Mouse (Mus musculus): ENCODE results near the gene Trip13. TPM values are rescaled to one million over a fixed set of nuclear protein-coding genes. Genes with fewer than 3 reads are reported as not detected.

Trip13 gene
- total and polyA plus RNA-seq, 3 experiments = 42.3 to 94.5 (median 93.2) TPM

GRCm38 (mm10) chr13:73963551-73963950 lies 26.0 kb upstream of the Trip13 start, which contains the start of gene Zdhhc11:
Gene Zdhhc11 (plus strand): TSS chr13:73963851.
- TF ChIP-seq E2F4 (IDR thresholded peaks at IDR 0.05; ENCODE audit: insufficient replicate concordance, low read depth, low read length) (no peak), ZNF384 (IDR thresholded peaks at IDR 0.05; ENCODE audit: low read depth, low read length) (no peak), IRF4 (IDR thresholded peaks at IDR 0.05; ENCODE audit: low read depth, low read length) (no peak)
- in situ Hi-C loops (cut with MboI; ENCODE audit: low pct_ligation_motif_present, low pct_unique_long_range_greater_than_20kb, low sequenced_read_pairs) = no loop called here
- no peaks in the 10 kb centered on the region for H3K79me2 ChIP-seq (replicated peaks; ENCODE audit: control insufficient read depth, extremely low read depth, insufficient read depth, poor library complexity, severe bottlenecking)
- H3K4me2 ChIP-seq (ENCODE audit: insufficient read depth, low read depth, poor library complexity, severe bottlenecking) = no peak within 1 kb of the TSS
- H3K4me1 ChIP-seq (ENCODE audit: control insufficient read depth in 1 of 2, insufficient read depth in 2 of 2) = no peaks in the 10 kb centered on the region
- H3K9me3 ChIP-seq (replicated peaks; ENCODE audit: low read length) = no peaks in the 10 kb centered on the region
- H3K4me3 ChIP-seq (replicated peaks in 1 of 3; ENCODE audit: low read depth in 2 of 3, low read length in 2 of 3, poor library complexity in 1 of 3) = no peak within 1 kb of the TSS
- dilution Hi-C loops (cut with MboI; ENCODE audit: extremely low pct_ligation_motif_present, extremely low pct_unique_long_range_greater_than_20kb, low sequenced_read_pairs) = no loop called here
- H3K36me3 ChIP-seq (replicated peaks in 1 of 2; ENCODE audit: control insufficient read depth in 1 of 2, insufficient read depth in 1 of 2, low read length in 1 of 2) = peaks cover 33 to 43% of the 10 kb centered on the region in 2 experiments
- H3K27me3 ChIP-seq (replicated peaks) = no peaks in the 10 kb centered on the region
- no peak for DNase-seq (ENCODE audit: extremely low read depth)
- no peak within 1 kb of the TSS for H3K27ac ChIP-seq (ENCODE audit: insufficient read depth, low read depth)
- H3K9ac ChIP-seq (ENCODE audit: insufficient read depth, low read depth) = no peak within 1 kb of the TSS

- TF ChIP-seq MAFK (IDR thresholded peaks at IDR 0.05; ENCODE audit: insufficient replicate concordance, low read length) = no peak
- in situ Hi-C loops (cut with MboI; ENCODE audit: low pct_ligation_motif_present, low pct_unique_long_range_greater_than_20kb, low sequenced_read_pairs) (no loop called here), dilution Hi-C loops (cut with MboI; ENCODE audit: extremely low pct_ligation_motif_present, extremely low pct_unique_long_range_greater_than_20kb, low sequenced_read_pairs) (no loop called here)
- Histone ChIP-seq H3K4me1 (ENCODE audit: control insufficient read depth in 1 of 2, insufficient read depth in 2 of 2) (no peaks in the 10 kb centered on the region), H3K9ac (ENCODE audit: insufficient read depth, low read depth) (no peak overlapping the region), H3K27ac (ENCODE audit: insufficient read depth, low read depth) (no peak overlapping the region), H3K9me3 (replicated peaks; ENCODE audit: low read length) (no peaks in the 10 kb centered on the region), H3K79me2 (replicated peaks; ENCODE audit: control insufficient read depth, extremely low read depth, insufficient read depth, poor library complexity, severe bottlenecking) (no peaks in the 10 kb centered on the region), H3K4me3 (replicated peaks in 1 of 3; ENCODE audit: low read depth in 2 of 3, low read length in 2 of 3, poor library complexity in 1 of 3) (no peak overlapping the region), H3K4me2 (ENCODE audit: insufficient read depth, low read depth, poor library complexity, severe bottlenecking) (no peak overlapping the region), H3K27me3 (replicated peaks) (no peaks in the 10 kb centered on the region), H3K36me3 (replicated peaks in 1 of 2; ENCODE audit: control insufficient read depth in 1 of 2, insufficient read depth in 1 of 2, low read length in 1 of 2) (peaks cover 47 to 66% of the 10 kb centered on the region in 2 experiments)
- DNase-seq (ENCODE audit: extremely low read depth) = no peak
Observed at GRCm38 (mm10) chr13:73961177-73961576, 23.6 kb upstream of the Trip13 start.

GRCm38 (mm10) chr13:73960117-73960652 lies 22.6 kb upstream of the Trip13 start:
- no peak overlapping the region for H3K9ac ChIP-seq (ENCODE audit: insufficient read depth, low read depth)
- H3K4me1 ChIP-seq (ENCODE audit: control insufficient read depth in 1 of 2, insufficient read depth in 2 of 2) = no peaks in the 10 kb centered on the region
- in situ Hi-C loops (cut with MboI; ENCODE audit: low pct_ligation_motif_present, low pct_unique_long_range_greater_than_20kb, low sequenced_read_pairs) = no loop called here
- no peak overlapping the region for H3K4me2 ChIP-seq (ENCODE audit: insufficient read depth, low read depth, poor library complexity, severe bottlenecking)
- dilution Hi-C loops (cut with MboI; ENCODE audit: extremely low pct_ligation_motif_present, extremely low pct_unique_long_range_greater_than_20kb, low sequenced_read_pairs) = no loop called here
- DNase-seq (ENCODE audit: extremely low read depth) = no peak
- TF ChIP-seq IRF4 (IDR thresholded peaks at IDR 0.05; ENCODE audit: low read depth, low read length) = no peak
- TF ChIP-seq CTCF (conservative IDR thresholded peaks at IDR 0.05 in 1 of 2, IDR thresholded peaks at IDR 0.05 in 1 of 2; ENCODE audit: low read depth in 2 of 2, low read length in 2 of 2) = no peak
- no peak for TF ChIP-seq POLR2A (IDR thresholded peaks at IDR 0.05; ENCODE audit: low read depth, low read length)
- TF ChIP-seq JUN (IDR thresholded peaks at IDR 0.05; ENCODE audit: insufficient read depth, low read depth, low read length) = no peak
- no peak for TF ChIP-seq SMC3 (IDR thresholded peaks at IDR 0.05; ENCODE audit: low read depth, low read length)
- no peak for TF ChIP-seq HCFC1 (IDR thresholded peaks at IDR 0.05; ENCODE audit: low read depth, low read length)
- no peak for TF ChIP-seq MEF2A (IDR thresholded peaks at IDR 0.05; ENCODE audit: borderline replicate concordance, low read depth, low read length)
- no peak for TF ChIP-seq ZKSCAN1 (IDR thresholded peaks at IDR 0.05; ENCODE audit: borderline replicate concordance, low read depth, low read length)
- TF ChIP-seq UBTF (IDR thresholded peaks at IDR 0.05; ENCODE audit: low read depth, low read length) = no peak
- TF ChIP-seq NRF1 (IDR thresholded peaks at IDR 0.05; ENCODE audit: low read depth, low read length) = no peak
- TF ChIP-seq SIN3A (IDR thresholded peaks at IDR 0.05; ENCODE audit: low read length) = no peak
- TF ChIP-seq TCF12 (IDR thresholded peaks at IDR 0.05; ENCODE audit: low read depth, low read length) = no peak
- H3K27me3 ChIP-seq (replicated peaks) = no peaks in the 10 kb centered on the region
- no peaks in the 10 kb centered on the region for H3K9me3 ChIP-seq (replicated peaks; ENCODE audit: low read length)
- no peak overlapping the region for H3K4me3 ChIP-seq (replicated peaks in 1 of 3; ENCODE audit: low read depth in 2 of 3, low read length in 2 of 3, poor library complexity in 1 of 3)
- H3K27ac ChIP-seq (ENCODE audit: insufficient read depth, low read depth) = no peak overlapping the region
- H3K79me2 ChIP-seq (replicated peaks; ENCODE audit: control insufficient read depth, extremely low read depth, insufficient read depth, poor library complexity, severe bottlenecking) = no peaks in the 10 kb centered on the region
- peaks cover 56 to 76% of the 10 kb centered on the region in 2 experiments for H3K36me3 ChIP-seq (replicated peaks in 1 of 2; ENCODE audit: control insufficient read depth in 1 of 2, insufficient read depth in 1 of 2, low read length in 1 of 2)
